Mouse (Mus musculus) spleen, adult 2 months (tissue): ENCODE measurements around the gene Pnmt. TPM values are rescaled to one million over a fixed set of nuclear protein-coding genes. Genes with fewer than 3 reads are reported as not detected.

Experiments used
- DNase-seq, 2 experiments: peaks; one replicate each; pipeline versions ENCODE4 v3.0.0 to v3.0.0-alpha.2; 2012 to 2021; ENCODE audit warnings: low spot score in 2 of 2, low read depth in 1 of 2
- H3K27ac ChIP-seq: fragments of 200-500 bp; 2 replicates; pipeline ENCODE4 v1.5.1; 2012; ENCODE audit warnings: low read length, inconsistent platforms; ENCODE audit not compliant: insufficient read depth
- H3K27me3 ChIP-seq: fragments of 200-500 bp; 2 replicates; pipeline ENCODE4 v1.6.1; 2012; ENCODE audit warnings: mild to moderate bottlenecking, moderate library complexity, low read length, inconsistent platforms; ENCODE audit not compliant: control insufficient read depth, insufficient read depth
- H3K36me3 ChIP-seq: fragments of 200-500 bp; 2 replicates; pipeline ENCODE4 v1.6.1; 2012; ENCODE audit warnings: mild to moderate bottlenecking, low read length, inconsistent platforms; ENCODE audit not compliant: control insufficient read depth, insufficient read depth
- H3K4me1 ChIP-seq: fragments of 200-500 bp; 2 replicates; pipeline ENCODE4 v1.6.1; 2011; ENCODE audit warnings: inconsistent platforms; ENCODE audit not compliant: control insufficient read depth, insufficient read depth, insufficient read length
- H3K4me3 ChIP-seq: fragments of 200-500 bp; 2 replicates; pipeline ENCODE4 v1.5.1; 2011; ENCODE audit warnings: mild to moderate bottlenecking, inconsistent platforms; ENCODE audit not compliant: insufficient read depth, insufficient read length; ENCODE audit errors: extremely low read depth
- CTCF ChIP-seq: fragments of 200-500 bp; IDR thresholded peaks from 2 replicates; pipeline ENCODE4 v1.5.1; 2011; ENCODE audit warnings: mild to moderate bottlenecking, inconsistent platforms; ENCODE audit not compliant: insufficient read depth, insufficient read length, insufficient replicate concordance; ENCODE audit errors: extremely low read depth
- POLR2A ChIP-seq: fragments of 200-500 bp; IDR thresholded peaks from 2 replicates; pipeline ENCODE4 v1.6.1; 2011; ENCODE audit warnings: low read depth, low read length, inconsistent platforms
- WGBS: fragments of 180-500 bp; shearing (Covaris S2); methylation state at CpG from one replicate; pipeline ENCODE4 v1.1.7; 2018; 5-methylcytosine and 5-hydroxymethylcytosine counted together
- polyA plus RNA-seq: library from polyadenylated mRNA; depleted of rRNA; stranded (reverse); fragments of >200 nt; gene quantifications from 2 replicates; pipeline ENCODE4 v1.2.3, GENCODE M21; 2012

The Pnmt gene
- polyA plus RNA-seq, 1 experiment = not detected

GRCm38 (mm10) chr11:98408872-98409271 lies 22.6 kb downstream of the Pnmt start:
- Histone ChIP-seq H3K4me3 (no peak overlapping the region), H3K4me1 (peaks cover 6% of the 10 kb centered on the region; the same call in 1 of the 2 replicates), H3K27ac (no peak overlapping the region), H3K27me3 (peaks cover 17% of the 10 kb centered on the region), H3K36me3 (no peaks in the 10 kb centered on the region)
- no peak for DNase-seq
- TF ChIP-seq CTCF (no peak), POLR2A (no peak)
- WGBS = 74% methylated on average over 8 of the region's 8 CpGs

- Histone ChIP-seq H3K36me3 (no peaks in the 10 kb centered on the region), H3K4me3 (no peak overlapping the region), H3K27me3 (peaks cover 17% of the 10 kb centered on the region), H3K4me1 (peaks cover 6% of the 10 kb centered on the region; the same call in 1 of the 2 replicates), H3K27ac (no peak overlapping the region)
- DNase-seq = no peak
- TF ChIP-seq CTCF (no peak), POLR2A (no peak)
- WGBS = 12% methylated on average over 9 of the region's 10 CpGs
Observed at GRCm38 (mm10) chr11:98409341-98409822, 23.1 kb downstream of the Pnmt start.

- H3K36me3 ChIP-seq = no peaks in the 10 kb centered on the region
- no peak for DNase-seq
- 3% methylated on average over 32 of the region's 49 CpGs for WGBS
- peaks cover 17% of the 10 kb centered on the region for H3K27me3 ChIP-seq
- TF ChIP-seq CTCF (no peak), POLR2A (no peak)
- H3K27ac ChIP-seq = peak within 1 kb of the TSS; percentile 41; the same call in 1 of the 2 replicates
- H3K4me3 ChIP-seq = peak within 1 kb of the TSS; percentile 49
- peaks cover 6% of the 10 kb centered on the region; the same call in 1 of the 2 replicates for H3K4me1 ChIP-seq
Observed at GRCm38 (mm10) chr11:98412273-98412796, 26.1 kb downstream of the Pnmt start, which contains the start of gene Erbb2. Gene Erbb2, plus strand, starts transcription at chr11:98412470.

GRCm38 (mm10) chr11:98412797-98413301 lies 26.6 kb downstream of the Pnmt start:
- H3K4me3 ChIP-seq = peak overlapping the region; percentile 49
- H3K27ac ChIP-seq = no peak overlapping the region; the same call in 1 of the 2 replicates
- 2% methylated on average over 38 of the region's 40 CpGs for WGBS
- no peak for DNase-seq
- H3K36me3 ChIP-seq = no peaks in the 10 kb centered on the region
- peaks cover 6% of the 10 kb centered on the region; the same call in 1 of the 2 replicates for H3K4me1 ChIP-seq
- TF ChIP-seq CTCF = no peak
- TF ChIP-seq POLR2A = no peak
- H3K27me3 ChIP-seq = peaks cover 17% of the 10 kb centered on the region

GRCm38 (mm10) chr11:98413731-98414130 lies 27.5 kb downstream of the Pnmt start:
- H3K4me3 ChIP-seq = no peak overlapping the region
- WGBS = 43% methylated on average over 7 of the region's 7 CpGs
- TF ChIP-seq POLR2A = no peak
- no peak for TF ChIP-seq CTCF
- no peak overlapping the region for H3K27ac ChIP-seq
- DNase-seq = no peak
- H3K27me3 ChIP-seq = peaks cover 17% of the 10 kb centered on the region
- H3K36me3 ChIP-seq = no peaks in the 10 kb centered on the region
- H3K4me1 ChIP-seq = peaks cover 6% of the 10 kb centered on the region; the same call in 1 of the 2 replicates

GRCm38 (mm10) chr11:98414162-98414561 lies 27.9 kb downstream of the Pnmt start:
- Histone ChIP-seq H3K27me3 (peaks cover 17% of the 10 kb centered on the region), H3K4me1 (peaks cover 6% of the 10 kb centered on the region; the same call in 1 of the 2 replicates), H3K27ac (no peak overlapping the region), H3K4me3 (no peak overlapping the region), H3K36me3 (no peaks in the 10 kb centered on the region)
- DNase-seq = no peak
- 42% methylated on average over 2 of the region's 2 CpGs for WGBS
- TF ChIP-seq CTCF (no peak), POLR2A (no peak)

- H3K4me3 ChIP-seq = no peak overlapping the region
- WGBS = 74% methylated on average over 1 of the region's 1 CpGs
- peaks cover 14% of the 10 kb centered on the region for H3K27me3 ChIP-seq
- TF ChIP-seq CTCF (no peak), POLR2A (no peak)
- no peak overlapping the region for H3K27ac ChIP-seq
- no peaks in the 10 kb centered on the region for H3K36me3 ChIP-seq
- DNase-seq = no peak
- H3K4me1 ChIP-seq = peaks cover 6% of the 10 kb centered on the region; the same call in 1 of the 2 replicates
Observed at GRCm38 (mm10) chr11:98417074-98417473, 30.8 kb downstream of the Pnmt start.
